Mouse (Mus musculus) urinary bladder, postnatal 14 days (tissue): ENCODE data around the gene Tmsb4x.

Source experiments
- DNase-seq: peaks from one replicate; pipeline ENCODE4 v3.0.0; 2021; ENCODE audit warnings: low spot score

Gene Tmsb4x

DNA sequence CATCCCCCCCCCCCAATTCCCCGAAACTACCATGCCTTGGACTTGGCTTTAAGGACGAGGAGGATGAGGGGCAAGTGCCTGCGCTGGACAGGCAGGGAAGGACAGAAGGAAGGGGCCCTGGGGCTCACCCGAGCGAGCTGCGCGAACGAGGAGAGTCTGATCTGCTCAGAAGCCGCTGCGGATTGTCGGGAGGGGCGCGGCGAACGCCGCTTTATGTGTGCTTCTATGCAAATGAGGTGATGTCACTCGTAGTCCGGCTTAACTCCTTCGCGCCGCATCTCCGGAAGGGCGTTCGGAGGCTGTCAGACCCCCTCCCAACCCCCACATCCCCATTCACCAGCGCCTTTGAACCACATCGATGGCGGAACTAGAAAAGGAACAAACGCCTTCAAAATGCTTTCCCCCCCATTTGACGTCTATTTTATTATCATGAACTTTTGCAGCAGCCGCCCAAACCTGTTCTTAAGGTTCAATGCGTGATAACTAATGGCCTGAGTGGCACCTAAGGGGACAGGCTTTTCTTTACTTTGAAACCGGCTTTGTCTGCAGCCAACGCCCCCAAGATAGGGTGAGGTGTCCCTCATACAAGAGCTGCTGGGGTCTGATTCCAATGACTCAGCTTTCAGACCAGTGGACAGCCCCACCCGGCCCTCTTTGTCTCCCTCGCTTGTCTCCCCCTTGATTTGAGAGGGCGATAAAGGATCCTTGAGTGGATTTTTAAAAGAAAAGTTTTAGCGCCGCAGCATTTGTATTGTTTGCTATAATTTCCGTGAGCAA, at the start of gene Tmsb4x:
Gene Tmsb4x (minus strand): TSS at position 338 of the 777 bp plus-strand sequence.
- DNase-seq = peak; percentile 83

DNA sequence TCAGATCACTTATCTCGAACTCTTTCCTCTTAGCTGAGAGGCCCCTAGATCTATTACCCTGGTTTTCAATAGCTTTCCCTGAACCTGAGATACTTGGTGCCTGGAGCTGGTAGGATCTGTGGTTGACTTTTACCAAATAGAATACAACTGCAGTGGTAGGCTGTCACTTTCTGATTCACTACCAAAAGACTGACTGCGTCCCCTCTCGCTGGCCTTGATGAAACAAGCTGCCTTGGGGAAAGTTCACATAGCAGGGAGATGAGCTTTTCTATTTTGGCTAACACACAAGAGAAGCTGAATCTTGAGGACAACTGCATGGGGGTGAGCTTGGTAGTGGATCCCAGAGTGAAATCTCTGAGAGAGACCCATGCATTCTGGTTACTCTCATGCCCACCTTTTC, 32.6 kb upstream of the Tmsb4x start:
- no peak for DNase-seq

DNA sequence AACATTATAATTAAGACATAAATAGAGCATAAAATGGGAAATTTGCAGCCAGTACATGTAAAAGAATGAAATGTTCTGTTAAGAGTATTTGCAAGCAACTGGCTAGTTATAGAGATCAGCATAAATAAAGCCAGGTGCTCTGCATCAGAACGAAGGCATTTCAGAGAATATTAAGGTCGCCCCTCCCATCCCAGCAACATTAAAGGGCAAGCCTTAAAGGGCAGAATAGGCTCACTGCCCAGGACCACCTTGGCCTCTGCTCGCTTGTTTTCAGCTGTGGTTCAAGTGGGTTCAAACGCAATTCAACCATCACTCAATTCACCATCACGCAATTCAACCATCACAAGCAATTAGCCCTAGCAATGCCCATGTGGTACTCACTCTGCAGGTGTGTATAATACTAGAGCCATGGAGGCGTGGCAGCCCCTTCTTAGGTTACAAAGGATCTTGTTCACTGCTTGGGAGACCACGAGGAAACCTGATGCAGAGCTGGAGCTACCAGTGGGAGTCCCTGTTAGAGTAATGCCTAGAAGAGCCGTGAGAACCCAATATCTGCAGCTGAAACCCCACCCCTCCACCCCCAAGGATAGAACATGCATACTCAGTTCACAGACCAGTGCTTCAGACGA, 30.3 kb upstream of the Tmsb4x start:
- no peak for DNase-seq

DNA sequence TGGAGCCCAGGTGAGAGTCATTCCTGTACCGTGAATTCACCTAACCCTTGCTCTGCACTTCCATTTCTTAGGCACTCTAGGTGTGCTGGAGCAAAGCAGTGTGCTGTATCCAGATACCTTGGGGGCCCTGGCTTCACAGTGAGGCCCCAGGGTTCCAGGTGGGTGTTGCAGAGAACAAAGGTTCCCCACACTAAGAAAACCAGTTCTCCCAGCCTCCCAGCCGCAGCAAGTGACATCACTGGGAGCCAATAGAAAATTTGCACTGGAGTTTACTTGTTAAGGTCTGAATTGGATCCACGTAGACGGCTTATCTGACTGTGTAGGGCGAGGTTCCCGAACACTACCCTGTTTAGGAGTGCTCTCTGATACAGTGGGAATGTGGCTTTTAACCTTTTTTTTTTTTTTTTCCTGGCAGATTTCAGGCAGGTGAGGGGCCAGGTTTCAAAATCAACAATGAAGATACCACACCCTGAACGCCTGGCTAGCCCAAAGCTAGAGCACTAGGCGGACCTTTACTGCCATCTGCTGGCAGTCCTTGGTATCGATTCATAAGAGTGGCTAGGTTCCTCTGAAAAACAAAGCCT, 24.1 kb upstream of the Tmsb4x start:
- DNase-seq = peak; percentile 83

DNA sequence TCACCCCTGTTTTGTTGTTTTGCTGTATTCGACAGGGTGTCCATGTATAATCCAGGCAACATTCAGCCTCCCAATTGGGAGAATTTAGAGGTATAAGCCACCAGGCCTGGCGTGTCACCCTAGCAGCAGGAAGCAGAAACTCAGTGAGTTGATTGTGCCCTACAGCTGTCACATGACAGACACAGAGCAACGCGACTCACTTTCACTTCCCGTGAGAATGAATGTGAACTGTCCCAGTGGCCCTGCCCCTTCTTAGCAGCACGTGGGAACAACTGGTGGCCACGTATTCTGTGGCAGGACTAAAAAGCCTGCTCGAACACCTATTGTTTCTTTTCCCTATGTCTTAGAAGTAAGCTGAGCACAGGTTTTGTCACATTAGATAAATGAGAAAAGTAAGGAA, 22.0 kb upstream of the Tmsb4x start:
- DNase-seq = no peak

DNA sequence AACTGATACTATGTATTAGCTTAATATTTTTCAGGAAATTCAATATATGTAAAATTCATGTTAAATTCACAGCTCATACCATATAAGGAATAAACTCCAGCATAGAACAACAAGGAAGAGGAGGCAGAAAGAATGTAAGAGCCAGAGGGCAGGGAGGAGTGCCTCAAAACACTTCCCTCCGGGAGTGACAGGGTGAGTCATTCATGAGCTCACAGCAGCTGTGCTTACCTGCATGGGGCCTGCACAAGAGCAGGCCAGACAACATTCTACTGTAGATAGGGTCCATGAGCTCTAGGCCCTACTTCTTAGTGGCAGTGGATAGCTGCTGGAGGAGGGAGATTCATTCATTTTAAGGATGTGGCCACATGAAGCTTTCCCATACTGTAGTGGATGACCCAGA, 20.7 kb upstream of the Tmsb4x start:
- DNase-seq = peak; percentile 13

DNA sequence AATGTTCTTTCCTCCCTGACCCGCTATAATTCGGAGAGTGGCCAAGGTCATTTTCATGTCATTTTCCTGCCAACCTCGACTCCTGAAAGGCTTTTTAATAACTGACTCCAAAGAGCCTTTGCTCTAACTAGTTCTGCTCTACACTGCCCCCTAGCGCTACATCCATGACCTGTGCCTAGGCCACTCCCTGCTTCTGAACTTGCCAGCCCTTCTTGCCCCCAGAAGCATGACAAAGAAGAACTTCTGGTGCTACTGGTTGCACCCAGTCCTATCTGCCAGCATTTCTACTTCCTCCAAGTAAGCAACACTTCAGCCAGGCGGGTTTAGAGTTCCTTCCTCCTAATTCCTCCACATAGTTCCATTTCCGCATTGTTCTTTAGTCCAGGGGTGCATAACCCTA, 20.1 kb upstream of the Tmsb4x start:
- DNase-seq = peak; percentile 50

DNA sequence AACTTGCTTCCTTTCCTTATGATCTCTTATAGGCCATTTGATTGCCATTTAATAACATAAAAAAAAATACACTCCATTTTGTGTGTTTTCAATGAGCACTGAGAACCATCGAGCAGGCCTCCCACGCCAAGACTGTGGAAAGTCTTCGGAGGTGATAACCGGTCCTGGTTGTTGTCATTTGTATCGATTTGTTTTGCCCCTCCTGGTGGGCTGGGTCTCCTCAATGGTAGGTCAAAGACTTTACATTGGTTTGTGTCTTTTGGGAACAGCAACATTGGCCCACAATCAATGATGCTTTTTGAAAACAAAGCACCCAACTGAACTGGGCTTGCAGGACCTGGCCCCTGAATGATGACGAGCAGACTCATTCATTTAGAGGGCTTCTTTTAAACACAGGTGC, 18.6 kb upstream of the Tmsb4x start:
- no peak for DNase-seq

DNA sequence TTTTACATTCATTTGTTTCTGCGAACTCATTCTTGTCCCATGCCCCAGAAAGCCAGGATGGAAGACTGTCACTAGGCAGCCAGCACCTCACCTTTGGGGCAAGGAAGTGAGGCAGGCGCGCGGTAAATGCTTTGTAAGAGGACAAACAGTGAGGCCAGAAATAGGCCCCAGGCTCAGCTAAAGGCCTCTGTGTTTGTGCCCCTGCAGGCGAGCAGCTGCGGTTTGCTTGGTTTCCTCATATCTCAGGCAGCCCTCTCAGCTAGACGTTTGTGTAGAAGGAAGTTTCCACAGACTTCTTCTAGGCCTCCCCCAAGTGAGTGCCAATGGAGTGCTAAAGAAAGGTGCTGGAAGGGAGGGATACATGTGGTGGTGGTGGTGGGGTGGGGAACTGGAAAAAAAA, 18.0 kb upstream of the Tmsb4x start:
- no peak for DNase-seq

DNA sequence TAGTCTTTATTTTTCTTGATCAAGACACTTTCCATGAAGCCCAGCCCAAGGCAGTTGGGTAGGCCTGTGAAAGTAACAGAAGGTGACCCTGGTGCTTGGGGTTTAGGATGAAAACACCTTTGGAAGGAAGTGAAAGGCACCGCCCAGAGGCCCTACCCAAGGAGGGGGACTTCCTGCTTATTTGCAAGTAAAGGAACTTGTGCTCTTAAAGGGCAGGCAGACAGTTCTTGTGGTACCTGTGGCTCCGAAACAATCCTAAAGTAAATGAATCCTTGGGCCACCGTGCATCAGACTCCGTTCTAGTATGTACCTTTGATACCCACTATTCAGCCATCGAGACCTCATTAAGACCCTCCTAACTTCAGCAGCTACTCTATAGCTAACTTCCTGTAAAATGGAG, 17.5 kb upstream of the Tmsb4x start:
- no peak for DNase-seq

DNA sequence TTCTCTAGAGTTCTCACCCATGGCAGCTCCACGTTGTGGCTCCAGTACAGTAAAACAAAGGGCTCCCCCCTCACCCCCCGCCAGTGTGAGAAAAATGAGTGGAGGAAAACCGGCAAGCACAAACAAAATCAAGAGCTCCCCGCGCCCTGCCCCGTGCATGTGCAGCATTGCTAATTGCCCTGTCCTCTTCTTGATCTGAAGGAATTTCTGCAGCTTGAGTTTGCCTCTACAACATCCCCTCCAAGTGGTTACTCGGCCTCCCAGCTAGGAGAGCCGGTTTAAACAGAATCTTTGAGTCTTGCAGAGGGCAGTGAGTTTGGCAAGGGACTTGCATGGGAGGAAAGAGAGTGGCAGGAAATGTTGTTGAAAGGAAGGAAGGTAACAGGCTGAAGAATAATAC, 3.6 kb upstream of the Tmsb4x start:
- DNase-seq = peak; percentile 35

DNA sequence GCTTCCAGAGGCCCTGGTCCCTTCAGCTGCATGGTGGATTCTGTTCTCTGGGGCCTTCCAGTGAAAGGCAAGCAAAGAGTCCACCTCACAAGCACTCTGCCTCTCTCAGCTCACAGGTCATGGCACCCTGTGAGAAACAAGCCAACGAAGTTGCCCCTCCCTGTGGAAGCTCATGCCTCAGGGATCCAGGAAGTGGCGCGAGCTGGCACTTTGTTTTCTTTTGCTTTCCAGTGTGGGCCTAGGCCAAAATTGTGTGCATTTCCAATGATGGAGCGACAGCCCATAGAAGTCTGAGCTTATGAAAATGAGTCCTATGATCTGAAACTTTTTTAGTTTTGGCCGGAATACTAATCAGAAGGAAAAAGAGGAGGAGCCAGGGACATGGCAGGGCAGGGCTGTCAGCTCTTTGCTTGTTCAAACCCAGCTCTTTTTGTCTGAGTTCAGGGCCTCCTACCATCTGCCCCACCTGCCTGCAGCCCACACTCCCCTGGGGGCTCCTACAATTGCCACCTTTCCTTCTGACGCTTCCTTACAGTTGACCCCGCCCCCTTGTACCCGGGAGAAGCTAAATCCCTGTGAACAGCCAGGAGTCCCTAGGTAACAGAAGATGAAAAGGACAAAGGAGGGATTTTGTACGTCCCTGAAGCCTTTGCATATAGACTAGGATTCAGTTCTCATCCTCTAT, 2.9 kb upstream of the Tmsb4x start:
- DNase-seq = peak; percentile 26

DNA sequence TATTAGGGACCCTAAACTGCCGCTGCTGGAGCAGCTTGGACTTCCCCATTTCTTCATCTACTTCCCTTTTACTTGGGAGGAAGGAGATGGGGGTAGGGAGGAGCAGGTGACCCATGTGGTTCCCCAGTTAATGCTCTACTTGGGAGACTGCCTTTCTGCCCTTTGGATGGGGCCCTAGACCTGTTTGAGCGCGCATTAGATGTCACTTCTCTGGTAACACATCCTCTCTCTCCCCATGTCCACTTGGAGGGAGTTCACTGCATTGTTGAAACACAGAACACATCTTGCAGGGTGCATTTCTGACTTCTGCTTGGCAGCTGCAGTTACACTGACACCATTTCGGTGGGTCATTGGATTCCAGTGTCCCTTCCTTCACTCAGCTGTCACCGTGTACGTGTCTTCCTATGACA, 1.2 kb upstream of the Tmsb4x start:
- DNase-seq = peak; percentile 11

DNA sequence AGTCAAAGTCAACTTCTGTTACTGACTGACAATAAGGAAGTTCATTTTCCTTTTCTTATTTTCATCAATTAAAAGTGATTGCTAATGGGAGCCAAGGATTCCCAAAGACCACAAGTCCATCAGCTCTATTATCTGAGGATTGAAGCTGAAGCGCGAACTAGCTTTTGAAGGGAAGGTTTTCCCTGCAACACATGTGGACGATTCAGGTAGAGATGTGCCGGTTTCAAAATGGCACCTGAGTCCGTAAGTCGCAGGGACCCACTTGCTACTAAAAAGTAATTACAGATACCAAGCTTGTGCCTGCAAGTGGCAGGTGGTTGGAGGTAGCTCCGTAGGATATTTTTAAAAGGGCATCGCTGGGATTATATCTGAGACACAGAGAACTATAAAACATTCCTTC, 713 bp upstream of the Tmsb4x start:
- peak; percentile 9 for DNase-seq

DNA sequence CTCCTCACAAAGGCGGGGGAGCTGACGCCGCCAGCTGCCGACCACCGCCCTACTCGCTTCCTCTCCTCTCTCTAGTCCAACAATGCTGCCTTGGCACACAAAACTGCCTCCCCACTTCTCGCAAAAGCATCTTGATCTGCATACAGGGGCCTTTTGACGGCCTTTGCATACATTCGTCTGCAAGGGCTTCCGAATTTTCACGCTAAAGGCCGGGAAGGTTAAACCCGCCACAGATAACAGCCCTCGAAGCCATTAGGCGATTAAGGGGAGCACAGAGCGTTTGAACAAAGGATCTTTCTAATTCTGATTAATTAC, 652 bp downstream of the Tmsb4x start:
- DNase-seq = peak; percentile 20

DNA sequence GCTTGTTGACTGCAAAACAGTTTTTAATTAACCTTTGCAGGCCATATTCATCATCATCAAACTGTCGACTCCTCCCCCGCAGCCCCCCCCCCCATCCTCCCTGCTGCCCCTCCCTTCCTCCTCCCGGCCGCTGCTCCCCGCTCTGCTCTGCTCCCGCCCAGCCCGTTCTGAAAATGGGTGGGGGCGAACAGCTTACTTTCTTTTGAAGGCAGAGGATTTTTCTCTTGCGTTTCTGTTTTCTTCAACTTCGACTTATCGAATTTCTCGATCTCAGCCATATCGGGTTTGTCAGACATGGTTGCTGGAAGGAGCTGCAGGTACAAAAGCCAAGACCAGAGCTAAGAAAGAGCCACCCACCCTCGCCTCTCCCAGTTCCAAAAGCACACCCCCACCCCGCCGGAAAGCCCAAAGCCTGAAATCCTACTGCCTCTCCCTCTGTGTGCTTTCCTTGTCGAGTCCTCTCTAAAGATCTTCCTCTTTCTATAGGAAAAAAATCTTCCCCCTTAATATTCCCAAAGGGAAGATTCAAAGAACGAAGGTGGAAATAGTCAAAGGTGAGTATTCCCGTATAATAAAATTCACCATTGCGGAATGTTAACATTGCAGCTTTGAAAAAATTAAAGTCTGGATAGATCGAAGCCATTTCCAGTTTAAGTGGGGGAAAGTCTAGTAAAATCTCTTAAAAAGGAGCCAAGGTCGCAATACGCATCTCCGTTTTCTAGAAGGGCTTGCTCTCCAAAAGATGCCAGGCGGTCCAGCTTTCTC, 1.2 kb downstream of the Tmsb4x start:
- peak; percentile 41 for DNase-seq

DNA sequence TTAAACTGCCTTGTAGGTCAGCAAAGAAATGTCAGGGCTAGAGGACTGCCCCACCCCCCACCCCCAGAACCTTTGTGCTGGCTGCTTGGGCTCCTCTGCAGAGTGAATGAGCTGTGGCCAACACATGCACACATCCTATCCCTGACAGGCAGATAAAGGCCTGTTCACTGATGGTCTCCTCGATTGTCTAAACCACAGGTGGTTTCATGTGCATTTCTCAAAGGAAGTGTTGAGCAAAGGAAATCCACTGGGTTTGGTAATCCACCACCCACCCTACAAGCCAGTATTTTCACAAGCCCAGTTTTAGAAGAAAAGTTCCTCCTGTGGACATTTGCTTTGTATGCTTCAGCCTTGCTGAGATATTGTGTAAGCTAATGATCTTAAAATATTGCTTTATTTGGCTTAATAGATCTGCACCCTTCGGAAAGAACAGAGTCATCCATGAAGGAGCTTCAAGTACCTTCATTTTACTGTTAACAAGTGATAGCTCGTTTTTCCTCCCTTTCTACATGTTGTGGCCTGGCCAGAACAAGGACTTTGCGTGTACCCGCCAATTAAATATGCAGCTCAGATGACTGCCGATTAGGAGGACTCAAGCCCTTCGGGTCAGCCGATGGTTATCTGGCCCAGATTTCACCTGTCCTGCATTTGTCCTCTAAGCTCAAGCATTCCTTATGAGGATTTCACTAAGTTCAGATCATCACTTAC, 3.1 kb downstream of the Tmsb4x start:
- peak; percentile 64 for DNase-seq

DNA sequence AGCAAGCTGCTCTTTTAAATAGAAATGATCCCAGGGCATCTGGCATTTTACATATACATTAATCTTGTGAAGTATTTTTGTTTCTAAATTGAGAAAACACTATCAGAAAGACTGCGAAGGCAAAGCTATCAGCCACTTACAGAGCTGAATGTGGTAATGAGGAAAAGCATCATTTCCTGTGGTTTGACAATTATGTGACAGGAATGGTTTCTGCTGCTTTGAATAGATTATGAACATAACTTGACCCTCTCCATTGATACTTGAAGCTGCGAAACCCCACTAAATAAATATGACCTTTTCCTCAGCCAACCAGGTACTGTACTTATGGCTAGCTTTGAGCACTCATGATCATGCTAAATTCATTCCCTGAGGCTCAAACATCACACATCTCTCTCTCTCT, 7.8 kb downstream of the Tmsb4x start:
- DNase-seq = no peak

DNA sequence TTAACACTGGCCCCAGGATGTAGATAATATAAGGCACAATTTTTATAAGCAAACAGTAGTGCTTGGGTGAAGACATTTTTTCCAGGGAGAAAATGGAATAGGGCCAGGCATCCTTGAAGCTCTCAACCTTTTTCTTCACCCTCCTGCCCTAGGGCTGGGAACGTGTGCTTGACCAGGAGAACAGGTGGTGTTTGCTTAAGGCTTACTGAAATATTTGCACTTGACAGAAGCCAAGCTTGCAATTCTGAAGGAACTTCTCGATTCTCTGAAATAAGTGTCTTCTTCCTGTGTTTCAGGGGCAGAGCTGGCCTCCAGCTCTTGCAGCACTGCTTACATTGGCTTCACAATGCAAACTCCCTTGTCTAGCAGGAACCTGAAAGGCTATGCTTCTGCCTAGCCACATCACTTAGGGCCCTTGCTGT, 13.9 kb downstream of the Tmsb4x start:
- DNase-seq = no peak

DNA sequence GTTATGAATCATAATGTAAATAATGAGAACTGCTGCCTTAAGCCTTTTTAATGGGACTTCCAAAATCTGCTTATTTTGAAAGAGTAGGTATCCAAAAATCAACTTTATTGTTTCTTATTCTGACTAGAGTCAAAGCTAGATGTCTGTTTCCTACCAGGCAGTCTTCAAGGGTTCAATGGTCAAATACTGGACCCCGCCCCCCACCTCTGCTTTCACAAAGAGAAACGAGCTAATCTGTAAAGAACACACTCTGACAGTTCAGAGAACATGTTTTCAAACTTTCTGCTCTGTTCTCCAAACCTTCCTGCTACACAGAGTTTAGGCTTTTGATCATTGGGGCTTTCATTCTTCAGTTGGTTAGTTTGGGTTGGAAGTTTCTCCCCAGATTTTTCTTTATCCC, 22.8 kb downstream of the Tmsb4x start:
- no peak for DNase-seq

DNA sequence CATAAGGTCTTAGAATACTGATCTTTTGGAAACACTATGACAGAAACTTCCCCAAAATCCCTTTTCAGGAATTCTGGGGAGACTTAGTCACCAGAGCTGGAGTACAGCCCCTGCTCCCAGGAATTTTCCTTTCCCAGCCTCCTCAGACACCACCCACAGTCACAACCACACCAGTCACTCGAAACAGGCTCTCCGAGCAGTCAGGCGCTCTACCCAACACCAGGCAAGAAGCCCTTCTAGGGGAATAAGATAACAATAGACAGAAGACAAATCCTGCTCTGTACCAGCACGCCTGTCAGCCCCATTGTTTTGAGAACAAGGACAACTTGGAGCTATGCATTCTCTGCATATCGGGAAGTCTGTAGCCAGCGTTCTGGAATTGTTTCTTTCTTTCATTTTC, 25.6 kb downstream of the Tmsb4x start:
- DNase-seq = no peak

DNA sequence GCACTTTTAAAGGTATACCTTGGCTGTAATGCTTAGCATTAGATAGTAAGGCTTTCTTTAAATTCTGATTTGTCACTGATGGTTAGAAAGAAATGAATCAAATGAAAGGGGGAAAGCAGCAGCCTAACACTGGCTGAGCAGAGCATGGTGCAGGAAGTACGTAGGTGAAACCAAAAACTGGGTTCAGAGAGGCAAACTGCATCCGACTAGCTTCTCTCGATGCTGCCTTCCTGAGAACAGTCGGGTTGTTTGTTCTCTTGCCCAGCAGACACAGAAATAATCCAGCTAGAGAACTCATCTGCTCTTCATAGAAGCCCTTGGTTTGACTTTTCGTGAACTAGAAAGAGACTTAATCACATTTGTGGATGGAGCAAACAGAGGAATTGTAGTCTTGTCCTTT, 26.7 kb downstream of the Tmsb4x start:
- no peak for DNase-seq
